Mouse (Mus musculus): Measurements from ENCODE around the gene Zfp933. TPM values are rescaled to one million over a fixed set of nuclear protein-coding genes. Genes with fewer than 3 reads are reported as not detected.

Zfp933 gene
- 4.6 TPM for polyA plus RNA-seq (2017; shearing (Covaris generic))

DNA sequence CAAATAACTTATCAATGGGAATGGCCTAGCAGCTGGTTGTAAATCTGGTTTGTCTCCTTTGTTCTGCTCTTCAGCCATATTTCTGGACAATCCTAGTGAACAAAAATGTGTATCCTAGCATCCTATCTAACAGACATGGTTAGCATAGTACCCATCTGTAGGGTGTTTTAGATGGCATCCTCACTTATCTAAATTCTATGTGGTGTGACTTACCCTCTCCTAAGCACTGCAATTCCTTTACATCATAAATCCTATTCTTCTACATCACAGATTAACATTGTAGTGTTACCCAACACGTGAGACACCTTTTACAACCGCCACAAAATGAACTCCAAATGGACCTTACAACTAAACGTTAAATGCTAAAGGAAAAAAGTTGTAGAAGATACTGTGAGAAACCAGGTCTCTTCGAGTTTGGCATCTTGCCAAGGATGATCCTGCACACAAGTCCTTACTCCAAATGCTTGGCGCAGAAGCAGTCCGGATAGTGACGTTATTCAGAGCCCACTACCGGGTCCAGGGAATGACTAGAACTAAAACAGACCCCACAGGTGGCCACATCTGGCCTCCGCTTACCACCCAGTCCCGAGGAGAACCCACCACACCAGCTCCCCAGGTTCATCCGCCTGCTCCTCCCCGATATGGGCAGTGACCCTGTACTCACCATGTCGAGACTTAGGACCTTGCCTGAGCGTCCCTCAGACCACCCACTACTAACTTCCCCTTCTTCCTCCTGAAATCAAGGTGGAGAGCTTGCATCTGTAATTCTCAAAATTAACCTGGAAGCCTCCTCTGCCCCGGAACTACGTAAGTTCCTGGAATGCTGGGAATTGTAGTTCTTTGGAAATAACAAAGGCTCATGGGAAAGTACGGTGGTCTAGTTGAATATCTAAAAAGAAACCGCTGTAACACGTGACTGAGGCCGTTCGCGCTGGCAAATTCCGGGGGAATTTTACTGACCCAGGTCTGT lies at the start of gene Zfp933:
Gene Zfp933, minus strand, starts transcription at position 753 of the 970 bp plus-strand sequence.

DNA sequence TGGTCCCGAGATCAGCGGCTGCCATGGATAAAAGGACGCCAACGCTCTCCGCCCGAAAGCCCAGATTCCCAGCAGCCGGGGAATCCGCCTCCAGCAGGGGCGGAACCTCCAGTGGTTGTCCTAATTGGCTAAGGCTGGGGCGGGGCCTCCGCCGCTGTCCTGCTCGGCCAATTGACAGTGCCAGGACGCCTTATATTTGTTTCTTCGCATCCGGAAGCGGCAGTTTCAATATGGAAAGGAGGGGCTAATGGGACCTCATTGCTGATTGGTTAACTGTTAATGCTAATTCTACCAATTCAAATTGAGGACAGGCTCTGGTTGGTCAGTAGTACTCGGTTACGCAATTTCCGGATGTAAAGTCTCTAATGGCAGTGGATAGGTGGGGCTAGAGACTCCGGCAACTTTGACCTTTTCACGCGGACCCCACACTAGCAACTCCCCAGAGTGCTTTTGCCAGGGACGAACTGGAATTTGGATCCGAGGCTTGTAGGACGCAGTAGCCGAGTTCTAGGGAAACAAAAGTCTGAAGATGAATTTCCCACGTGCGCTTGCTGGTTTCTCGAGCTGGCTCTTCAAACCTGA lies 20.4 kb upstream of the Zfp933 start, which contains the start of the genes Miip and Fv1:
Gene Miip, minus strand, starts transcription at position 367 of the 582 bp plus-strand sequence.
Gene Fv1, plus strand, starts transcription at position 530 of the 582 bp plus-strand sequence.

DNA sequence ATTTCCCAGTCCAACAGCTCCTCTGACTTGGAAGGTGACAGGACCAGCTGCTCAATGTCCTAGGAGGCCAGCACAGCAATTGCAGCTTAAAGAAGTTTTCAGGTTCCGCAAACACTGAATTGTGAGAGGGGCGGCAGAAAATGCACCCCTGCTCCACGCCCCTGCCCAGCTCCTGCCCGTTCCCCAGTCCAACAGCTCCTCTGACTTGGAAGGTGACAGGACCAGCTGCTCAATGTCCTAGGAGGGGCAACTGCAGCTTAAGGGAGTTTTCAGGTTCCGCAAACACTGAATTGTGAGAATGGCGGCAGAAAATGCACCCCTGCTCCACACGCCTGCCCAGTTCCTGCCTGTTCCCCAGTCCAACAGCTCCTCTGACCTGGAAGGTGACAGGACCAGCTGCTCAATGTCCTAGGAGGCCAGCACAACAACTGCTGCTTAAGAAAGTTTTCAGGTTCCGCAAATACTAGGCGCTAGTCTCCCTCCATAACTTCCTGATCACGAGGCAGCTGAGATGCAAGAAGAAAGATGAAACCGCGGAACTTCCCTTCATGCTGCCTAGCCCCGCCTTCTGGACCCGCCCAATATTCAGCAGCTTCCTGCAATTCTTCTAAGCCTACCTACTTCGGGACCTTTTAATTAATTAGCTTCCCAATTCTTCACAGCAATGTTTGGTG lies 38.7 kb downstream of the Zfp933 start, which contains the start of gene Zfp984:
Gene Zfp984, minus strand, starts transcription at position 497 of the 674 bp plus-strand sequence.

Other genes starting within 250 kb of the Zfp933 start
- 0.42 TPM for gene Zfp979, start 205.9 kb downstream of the Zfp933 start, polyA plus RNA-seq (2017; shearing (Covaris generic))
- gene Zfp534, start 145.8 kb downstream of the Zfp933 start, polyA plus RNA-seq (2017; shearing (Covaris generic)), result not detected
- 12.6 TPM for gene Zfp984, start 38.6 kb downstream of the Zfp933 start, polyA plus RNA-seq (2017; shearing (Covaris generic))
- 70.6 TPM for gene Miip, start 20.4 kb upstream of the Zfp933 start, polyA plus RNA-seq (2017; shearing (Covaris generic))
- 4.5 TPM for gene Fv1, start 20.6 kb upstream of the Zfp933 start, polyA plus RNA-seq (2017; shearing (Covaris generic))
- 30.7 TPM for gene Mfn2, start 56.3 kb upstream of the Zfp933 start, polyA plus RNA-seq (2017; shearing (Covaris generic))
- gene Plod1, start 88.4 kb upstream of the Zfp933 start, polyA plus RNA-seq (2017; shearing (Covaris generic)), result 4.0 TPM
- gene 2510039O18Rik, start 92.5 kb upstream of the Zfp933 start, polyA plus RNA-seq (2017; shearing (Covaris generic)), result 81.7 TPM
- gene Nppb, start 137.4 kb upstream of the Zfp933 start, polyA plus RNA-seq (2017; shearing (Covaris generic)), result not detected
- not detected for gene Nppa, start 152.4 kb upstream of the Zfp933 start, polyA plus RNA-seq (2017; shearing (Covaris generic))
- 11.0 TPM for gene Clcn6, start 190.5 kb upstream of the Zfp933 start, polyA plus RNA-seq (2017; shearing (Covaris generic))
- gene Mthfr, start 190.7 kb upstream of the Zfp933 start, polyA plus RNA-seq (2017; shearing (Covaris generic)), result 30.3 TPM
- gene Agtrap, start 239.7 kb upstream of the Zfp933 start, polyA plus RNA-seq (2017; shearing (Covaris generic)), result 11.3 TPM

Data from effector memory CD4-positive, alpha-beta T cell, adult 5 months (primary cell).